Mouse (Mus musculus): Measurements from ENCODE around the gene Angptl6. TPM values are rescaled to one million over a fixed set of nuclear protein-coding genes. Genes with fewer than 3 reads are reported as not detected.

Gene Angptl6
- polyA plus RNA-seq, 1 experiment from 2014 or later, result 2.2 TPM

- Histone ChIP-seq H3K36me3 (ENCODE audit: control insufficient read depth, insufficient read depth, low read length) (no peaks in the 10 kb centered on the region), H3K4me3 (ENCODE audit: low read length) (no peak overlapping the region), H3K27ac (ENCODE audit: low read depth, low read length) (no peak overlapping the region), H3K9me3 (ENCODE audit: control insufficient read depth, low read length) (no peaks in the 10 kb centered on the region), H3K9ac (ENCODE audit: low read depth, low read length) (no peak overlapping the region), H3K4me1 (ENCODE audit: control insufficient read depth, insufficient read depth, low read length) (no peaks in the 10 kb centered on the region), H3K27me3 (ENCODE audit: control insufficient read depth, insufficient read depth, low read length) (peaks cover 4% of the 10 kb centered on the region), H3K4me2 (replicated peaks; ENCODE audit: low read depth, low read length) (no peak overlapping the region)
- no peak for ATAC-seq (ENCODE audit: low FRiP score, low TSS enrichment)
- WGBS, result 64% methylated on average over 23 of the region's 23 CpGs
Measured at GRCm38 (mm10) chr9:20875021-20875790, 4.3 kb downstream of the Angptl6 start.

- Histone ChIP-seq H3K9ac (ENCODE audit: low read depth, low read length) (no peak overlapping the region), H3K4me1 (ENCODE audit: control insufficient read depth, insufficient read depth, low read length) (0 out of 2 replicates have a peak, but pooled peaks cover under 1% of the 10 kb centered on the region), H3K4me2 (replicated peaks; ENCODE audit: low read depth, low read length) (no peak overlapping the region), H3K27me3 (ENCODE audit: control insufficient read depth, insufficient read depth, low read length) (peaks cover 20% of the 10 kb centered on the region), H3K4me3 (ENCODE audit: low read length) (no peak overlapping the region), H3K36me3 (ENCODE audit: control insufficient read depth, insufficient read depth, low read length) (no peaks in the 10 kb centered on the region), H3K27ac (ENCODE audit: low read depth, low read length) (no peak overlapping the region), H3K9me3 (ENCODE audit: control insufficient read depth, low read length) (no peaks in the 10 kb centered on the region)
- WGBS, result 85% methylated on average over 12 of the region's 12 CpGs
- ATAC-seq (ENCODE audit: low FRiP score, low TSS enrichment), result no peak
Measured at GRCm38 (mm10) chr9:20873521-20873920, 6.0 kb downstream of the Angptl6 start.

GRCm38 (mm10) chr9:20872991-20873390 is 6.5 kb downstream of the Angptl6 start:
- H3K36me3 ChIP-seq (ENCODE audit: control insufficient read depth, insufficient read depth, low read length), result no peaks in the 10 kb centered on the region
- H3K4me1 ChIP-seq (ENCODE audit: control insufficient read depth, insufficient read depth, low read length), result 0 out of 2 replicates have a peak, but pooled peaks cover 3% of the 10 kb centered on the region
- H3K4me2 ChIP-seq (replicated peaks; ENCODE audit: low read depth, low read length), result no peak overlapping the region
- H3K4me3 ChIP-seq (ENCODE audit: low read length), result no peak overlapping the region
- no peaks in the 10 kb centered on the region for H3K9me3 ChIP-seq (ENCODE audit: control insufficient read depth, low read length)
- 85% methylated on average over 10 of the region's 10 CpGs for WGBS
- ATAC-seq (ENCODE audit: low FRiP score, low TSS enrichment), result no peak
- no peak overlapping the region for H3K27ac ChIP-seq (ENCODE audit: low read depth, low read length)
- peaks cover 25% of the 10 kb centered on the region for H3K27me3 ChIP-seq (ENCODE audit: control insufficient read depth, insufficient read depth, low read length)
- H3K9ac ChIP-seq (ENCODE audit: low read depth, low read length), result no peak overlapping the region

- 77% methylated on average over 12 of the region's 12 CpGs for WGBS
- Histone ChIP-seq H3K9ac (ENCODE audit: low read depth, low read length) (no peak overlapping the region), H3K27me3 (ENCODE audit: control insufficient read depth, insufficient read depth, low read length) (peaks cover 33% of the 10 kb centered on the region), H3K27ac (ENCODE audit: low read depth, low read length) (no peak overlapping the region), H3K9me3 (ENCODE audit: control insufficient read depth, low read length) (no peaks in the 10 kb centered on the region), H3K4me1 (ENCODE audit: control insufficient read depth, insufficient read depth, low read length) (0 out of 2 replicates have a peak, but pooled peaks cover 3% of the 10 kb centered on the region), H3K4me3 (ENCODE audit: low read length) (no peak overlapping the region), H3K4me2 (replicated peaks; ENCODE audit: low read depth, low read length) (no peak overlapping the region), H3K36me3 (ENCODE audit: control insufficient read depth, insufficient read depth, low read length) (no peaks in the 10 kb centered on the region)
- no peak for ATAC-seq (ENCODE audit: low FRiP score, low TSS enrichment)
Measured at GRCm38 (mm10) chr9:20870211-20871173, 9.0 kb downstream of the Angptl6 start.

- WGBS, result 3% methylated on average over 19 of the region's 19 CpGs
- Histone ChIP-seq H3K4me3 (ENCODE audit: low read length) (peak overlapping the region; percentile 50), H3K4me1 (ENCODE audit: control insufficient read depth, insufficient read depth, low read length) (0 out of 2 replicates have a peak, but pooled peaks cover 3% of the 10 kb centered on the region), H3K27me3 (ENCODE audit: control insufficient read depth, insufficient read depth, low read length) (peaks cover 33% of the 10 kb centered on the region), H3K36me3 (ENCODE audit: control insufficient read depth, insufficient read depth, low read length) (no peaks in the 10 kb centered on the region), H3K27ac (ENCODE audit: low read depth, low read length) (no peak overlapping the region), H3K4me2 (replicated peaks; ENCODE audit: low read depth, low read length) (peak overlapping the region; percentile 65), H3K9me3 (ENCODE audit: control insufficient read depth, low read length) (no peaks in the 10 kb centered on the region), H3K9ac (ENCODE audit: low read depth, low read length) (peak overlapping the region; percentile 14; the same call in 1 of the 2 replicates)
- ATAC-seq (ENCODE audit: low FRiP score, low TSS enrichment), result no peak
Measured at GRCm38 (mm10) chr9:20869246-20869645, 10.3 kb downstream of the Angptl6 start.

GRCm38 (mm10) chr9:20868448-20869001 is 11.0 kb downstream of the Angptl6 start, which contains the start of gene A230050P20Rik:
TSS of gene A230050P20Rik (plus strand) at chr9:20868642.
- Histone ChIP-seq H3K9ac (ENCODE audit: low read depth, low read length) (peak within 1 kb of the TSS; percentile 14), H3K9me3 (ENCODE audit: control insufficient read depth, low read length) (no peaks in the 10 kb centered on the region), H3K4me3 (ENCODE audit: low read length) (peak within 1 kb of the TSS; percentile 50), H3K36me3 (ENCODE audit: control insufficient read depth, insufficient read depth, low read length) (no peaks in the 10 kb centered on the region), H3K27me3 (ENCODE audit: control insufficient read depth, insufficient read depth, low read length) (peaks cover 33% of the 10 kb centered on the region), H3K4me1 (ENCODE audit: control insufficient read depth, insufficient read depth, low read length) (0 out of 2 replicates have a peak, but pooled peaks cover 3% of the 10 kb centered on the region), H3K27ac (ENCODE audit: low read depth, low read length) (no peak within 1 kb of the TSS), H3K4me2 (replicated peaks; ENCODE audit: low read depth, low read length) (peak within 1 kb of the TSS; percentile 65)
- ATAC-seq (ENCODE audit: low FRiP score, low TSS enrichment), result peak; percentile 58; the same call in 1 of the 2 replicates
- 8% methylated on average over 53 of the region's 53 CpGs for WGBS

- WGBS, result 58% methylated on average over 3 of the region's 3 CpGs
- Histone ChIP-seq H3K27me3 (ENCODE audit: control insufficient read depth, insufficient read depth, low read length) (peaks cover 33% of the 10 kb centered on the region), H3K27ac (ENCODE audit: low read depth, low read length) (no peak overlapping the region), H3K9me3 (ENCODE audit: control insufficient read depth, low read length) (no peaks in the 10 kb centered on the region), H3K9ac (ENCODE audit: low read depth, low read length) (no peak overlapping the region), H3K4me3 (ENCODE audit: low read length) (no peak overlapping the region), H3K4me2 (replicated peaks; ENCODE audit: low read depth, low read length) (no peak overlapping the region), H3K4me1 (ENCODE audit: control insufficient read depth, insufficient read depth, low read length) (0 out of 2 replicates have a peak, but pooled peaks cover 3% of the 10 kb centered on the region), H3K36me3 (ENCODE audit: control insufficient read depth, insufficient read depth, low read length) (no peaks in the 10 kb centered on the region)
- no peak for ATAC-seq (ENCODE audit: low FRiP score, low TSS enrichment)
Measured at GRCm38 (mm10) chr9:20866879-20867278, 12.6 kb downstream of the Angptl6 start.

GRCm38 (mm10) chr9:20862225-20862624 is 17.3 kb downstream of the Angptl6 start:
- Histone ChIP-seq H3K27ac (ENCODE audit: low read depth, low read length) (no peak overlapping the region), H3K4me1 (ENCODE audit: control insufficient read depth, insufficient read depth, low read length) (no peaks in the 10 kb centered on the region), H3K4me3 (ENCODE audit: low read length) (no peak overlapping the region), H3K36me3 (ENCODE audit: control insufficient read depth, insufficient read depth, low read length) (no peaks in the 10 kb centered on the region), H3K4me2 (replicated peaks; ENCODE audit: low read depth, low read length) (no peak overlapping the region), H3K9me3 (ENCODE audit: control insufficient read depth, low read length) (no peaks in the 10 kb centered on the region), H3K27me3 (ENCODE audit: control insufficient read depth, insufficient read depth, low read length) (no peaks in the 10 kb centered on the region; the same call in none of the 2 replicates), H3K9ac (ENCODE audit: low read depth, low read length) (no peak overlapping the region)
- 44% methylated on average over 4 of the region's 4 CpGs for WGBS
- no peak for ATAC-seq (ENCODE audit: low FRiP score, low TSS enrichment)

All from kidney, embryonic 14.5 days (tissue).